Mouse (Mus musculus): ENCODE data around the gene Slc25a51. TPM values are rescaled to one million over a fixed set of nuclear protein-coding genes. Genes with fewer than 3 reads are reported as not detected.
A peak's percentile ranks its signal among the peaks of the same experiment; 100 is the strongest.

Slc25a51 gene
- 376 and 405 TPM in 2 replicates for total RNA-seq (2021)
- long read RNA-seq, full-length matches to known transcripts: 105 of 114 reads
- long read RNA-seq, partial matches to known transcripts: 0 of 114 reads
- long read RNA-seq, other reads (novel, unspliced or antisense): 9 of 114 reads

GRCm38 (mm10) chr4:45408427-45409132 lies at the start of gene Slc25a51:
Gene Slc25a51 (minus strand): TSS chr4:45408766.
- DNase-seq: peak; percentile 89

- DNase-seq: no peak
Observed at GRCm38 (mm10) chr4:45457543-45457942, 49.0 kb upstream of the Slc25a51 start.

- no peak for DNase-seq
Observed at GRCm38 (mm10) chr4:45455001-45455400, 46.4 kb upstream of the Slc25a51 start.

- no peak for DNase-seq
Observed at GRCm38 (mm10) chr4:45453271-45453851, 44.8 kb upstream of the Slc25a51 start.

- DNase-seq: peak; percentile 27
Observed at GRCm38 (mm10) chr4:45452569-45453111, 44.1 kb upstream of the Slc25a51 start.

GRCm38 (mm10) chr4:45449012-45449411 lies 40.4 kb upstream of the Slc25a51 start:
- DNase-seq: no peak

- no peak for DNase-seq
Observed at GRCm38 (mm10) chr4:45448481-45448880, 39.9 kb upstream of the Slc25a51 start.

GRCm38 (mm10) chr4:45447196-45447595 lies 38.6 kb upstream of the Slc25a51 start:
- DNase-seq: peak; percentile 46

GRCm38 (mm10) chr4:45445235-45445634 lies 36.7 kb upstream of the Slc25a51 start:
- no peak for DNase-seq

- no peak for DNase-seq
Observed at GRCm38 (mm10) chr4:45444813-45445212, 36.2 kb upstream of the Slc25a51 start.

GRCm38 (mm10) chr4:45443652-45444051 lies 35.1 kb upstream of the Slc25a51 start:
- DNase-seq: no peak

GRCm38 (mm10) chr4:45442237-45442636 lies 33.7 kb upstream of the Slc25a51 start:
- DNase-seq: no peak

- no peak for DNase-seq
Observed at GRCm38 (mm10) chr4:45441778-45442177, 33.2 kb upstream of the Slc25a51 start.

- DNase-seq: no peak
Observed at GRCm38 (mm10) chr4:45439281-45439680, 30.7 kb upstream of the Slc25a51 start.

- no peak for DNase-seq
Observed at GRCm38 (mm10) chr4:45437010-45437409, 28.4 kb upstream of the Slc25a51 start.

- DNase-seq: no peak
Observed at GRCm38 (mm10) chr4:45436383-45436913, 27.9 kb upstream of the Slc25a51 start.

- DNase-seq: no peak
Observed at GRCm38 (mm10) chr4:45435899-45436298, 27.3 kb upstream of the Slc25a51 start.

GRCm38 (mm10) chr4:45434681-45435080 lies 26.1 kb upstream of the Slc25a51 start:
- no peak for DNase-seq

GRCm38 (mm10) chr4:45434071-45434470 lies 25.5 kb upstream of the Slc25a51 start:
- no peak for DNase-seq

- DNase-seq: no peak
Observed at GRCm38 (mm10) chr4:45431806-45432205, 23.2 kb upstream of the Slc25a51 start.

- no peak for DNase-seq
Observed at GRCm38 (mm10) chr4:45431316-45431715, 22.8 kb upstream of the Slc25a51 start.

GRCm38 (mm10) chr4:45429451-45429850 lies 20.9 kb upstream of the Slc25a51 start:
- DNase-seq: peak; percentile 42

Data from adrenal gland, postnatal 25 days (tissue).